Mouse (Mus musculus): Measurements from ENCODE around the gene Nus1. TPM values are rescaled to one million over a fixed set of nuclear protein-coding genes. Genes with fewer than 3 reads are reported as not detected.

Gene Nus1
- total RNA-seq (2018; cell fraction: chromatin; rRNA removed): 10 to 100 TPM; 21.0 to 66.6 (median 48.2) TPM
- 10 to 100 TPM; 48.6 to 84.1 (median 65.0) TPM for total RNA-seq (2018; cell fraction: cytosol; rRNA removed)
- total RNA-seq (2018; cell fraction: nucleus; rRNA removed): 10 to 100 TPM; 34.2 to 85.1 (median 52.7) TPM
- 44.4 to 79.7 TPM (median 58.4 TPM) in 3 replicates for polyA plus RNA-seq (2018)

GRCm38 (mm10) chr10:52417299-52417997, at the start of gene Nus1:
Gene Nus1, plus strand, starts transcription at chr10:52417547.
- H3K36me3 ChIP-seq (ENCODE audit: inconsistent target): no peaks in the 10 kb centered on the region
- WGBS (ENCODE audit: missing documents): under 1% methylated on average over 79 of the region's 79 CpGs
- peak within 1 kb of the TSS; percentile 70 for H3K27ac ChIP-seq
- peak within 1 kb of the TSS; percentile 79 for H3K4me3 ChIP-seq (ENCODE audit: inconsistent target)
- peaks cover 46% of the 10 kb centered on the region for H3K79me2 ChIP-seq (ENCODE audit: inconsistent target)

- Histone ChIP-seq H3K36me3 (ENCODE audit: inconsistent target) (no peaks in the 10 kb centered on the region), H3K27ac (no peak overlapping the region), H3K4me3 (ENCODE audit: inconsistent target) (no peak overlapping the region), H3K79me2 (ENCODE audit: inconsistent target) (peaks cover 50% of the 10 kb centered on the region)
- 96% methylated on average over 4 of the region's 4 CpGs for WGBS (ENCODE audit: missing documents)
Measured at GRCm38 (mm10) chr10:52368376-52368775, 49.0 kb upstream of the Nus1 start.

- peaks cover 92% of the 10 kb centered on the region for H3K79me2 ChIP-seq (ENCODE audit: inconsistent target)
- no peak overlapping the region for H3K4me3 ChIP-seq (ENCODE audit: inconsistent target)
- no peak overlapping the region for H3K27ac ChIP-seq
- no peaks in the 10 kb centered on the region for H3K36me3 ChIP-seq (ENCODE audit: inconsistent target)
- WGBS (ENCODE audit: missing documents): 100% methylated on average over 4 of the region's 4 CpGs
Measured at GRCm38 (mm10) chr10:52373834-52374233, 43.5 kb upstream of the Nus1 start.

- Histone ChIP-seq H3K4me3 (ENCODE audit: inconsistent target) (no peak overlapping the region), H3K27ac (no peak overlapping the region), H3K36me3 (ENCODE audit: inconsistent target) (no peaks in the 10 kb centered on the region), H3K79me2 (ENCODE audit: inconsistent target) (peaks cover 96% of the 10 kb centered on the region)
Measured at GRCm38 (mm10) chr10:52374651-52375050, 42.7 kb upstream of the Nus1 start.

GRCm38 (mm10) chr10:52376422-52376821, 40.9 kb upstream of the Nus1 start:
- H3K36me3 ChIP-seq (ENCODE audit: inconsistent target): no peaks in the 10 kb centered on the region
- no peak overlapping the region for H3K4me3 ChIP-seq (ENCODE audit: inconsistent target)
- 7% methylated on average over 2 of the region's 2 CpGs for WGBS (ENCODE audit: missing documents)
- H3K79me2 ChIP-seq (ENCODE audit: inconsistent target): peaks cover 99% of the 10 kb centered on the region
- H3K27ac ChIP-seq: no peak overlapping the region

- H3K79me2 ChIP-seq (ENCODE audit: inconsistent target): peaks cover 88% of the 10 kb centered on the region
- WGBS (ENCODE audit: missing documents): 100% methylated on average over 2 of the region's 2 CpGs
- H3K4me3 ChIP-seq (ENCODE audit: inconsistent target): no peak overlapping the region
- H3K36me3 ChIP-seq (ENCODE audit: inconsistent target): no peaks in the 10 kb centered on the region
- H3K27ac ChIP-seq: no peak overlapping the region
Measured at GRCm38 (mm10) chr10:52377813-52378212, 39.5 kb upstream of the Nus1 start.

- Histone ChIP-seq H3K36me3 (ENCODE audit: inconsistent target) (no peaks in the 10 kb centered on the region), H3K27ac (no peak overlapping the region), H3K4me3 (ENCODE audit: inconsistent target) (peak overlapping the region; percentile 85), H3K79me2 (ENCODE audit: inconsistent target) (peaks cover 53% of the 10 kb centered on the region)
- WGBS (ENCODE audit: missing documents): 1% methylated on average over 19 of the region's 19 CpGs
Measured at GRCm38 (mm10) chr10:52381321-52381801, 36.0 kb upstream of the Nus1 start.

- H3K4me3 ChIP-seq (ENCODE audit: inconsistent target): peak within 1 kb of the TSS; percentile 85
- 2% methylated on average over 51 of the region's 71 CpGs for WGBS (ENCODE audit: missing documents)
- H3K79me2 ChIP-seq (ENCODE audit: inconsistent target): peaks cover 46% of the 10 kb centered on the region
- H3K27ac ChIP-seq: peak within 1 kb of the TSS; percentile 87
- no peaks in the 10 kb centered on the region for H3K36me3 ChIP-seq (ENCODE audit: inconsistent target)
Measured at GRCm38 (mm10) chr10:52381845-52382591, 35.3 kb upstream of the Nus1 start, which contains the start of gene Gopc. Gene Gopc, minus strand, starts transcription at chr10:52382124.

- Histone ChIP-seq H3K4me3 (ENCODE audit: inconsistent target) (peak overlapping the region; percentile 51; the same call in 1 of the 2 replicates), H3K27ac (no peak overlapping the region), H3K79me2 (ENCODE audit: inconsistent target) (peaks cover 36% of the 10 kb centered on the region), H3K36me3 (ENCODE audit: inconsistent target) (no peaks in the 10 kb centered on the region)
- 86% methylated on average over 6 of the region's 6 CpGs for WGBS (ENCODE audit: missing documents)
Measured at GRCm38 (mm10) chr10:52383022-52383421, 34.3 kb upstream of the Nus1 start.

GRCm38 (mm10) chr10:52383522-52383921, 33.8 kb upstream of the Nus1 start:
- 60% methylated on average over 1 of the region's 1 CpGs for WGBS (ENCODE audit: missing documents)

GRCm38 (mm10) chr10:52384823-52385610, 32.3 kb upstream of the Nus1 start:
- Histone ChIP-seq H3K27ac (no peak overlapping the region), H3K36me3 (ENCODE audit: inconsistent target) (no peaks in the 10 kb centered on the region), H3K79me2 (ENCODE audit: inconsistent target) (peaks cover 16% of the 10 kb centered on the region), H3K4me3 (ENCODE audit: inconsistent target) (no peak overlapping the region)
- 82% methylated on average over 7 of the region's 8 CpGs for WGBS (ENCODE audit: missing documents)

More at GRCm38 (mm10) chr10:52383522-52383921, 33.8 kb upstream of the Nus1 start:
- Histone ChIP-seq H3K36me3 (ENCODE audit: inconsistent target) (no peaks in the 10 kb centered on the region), H3K79me2 (ENCODE audit: inconsistent target) (peaks cover 31% of the 10 kb centered on the region), H3K27ac (no peak overlapping the region), H3K4me3 (ENCODE audit: inconsistent target) (no peak overlapping the region)

- Histone ChIP-seq H3K4me3 (ENCODE audit: inconsistent target) (no peak overlapping the region), H3K79me2 (ENCODE audit: inconsistent target) (no peaks in the 10 kb centered on the region), H3K27ac (no peak overlapping the region), H3K36me3 (ENCODE audit: inconsistent target) (no peaks in the 10 kb centered on the region)
- 86% methylated on average over 4 of the region's 4 CpGs for WGBS (ENCODE audit: missing documents)
Measured at GRCm38 (mm10) chr10:52387192-52387591, 30.2 kb upstream of the Nus1 start.

GRCm38 (mm10) chr10:52388922-52389430, 28.4 kb upstream of the Nus1 start, which contains the start of gene Nepn:
Gene Nepn, plus strand, starts transcription at chr10:52388972.
- no peaks in the 10 kb centered on the region for H3K79me2 ChIP-seq (ENCODE audit: inconsistent target)
- no peaks in the 10 kb centered on the region for H3K36me3 ChIP-seq (ENCODE audit: inconsistent target)
- no peak within 1 kb of the TSS for H3K4me3 ChIP-seq (ENCODE audit: inconsistent target)
- no peak within 1 kb of the TSS for H3K27ac ChIP-seq
- WGBS (ENCODE audit: missing documents): 83% methylated on average over 5 of the region's 5 CpGs

- no peaks in the 10 kb centered on the region for H3K79me2 ChIP-seq (ENCODE audit: inconsistent target)
- WGBS (ENCODE audit: missing documents): 58% methylated on average over 3 of the region's 3 CpGs
- H3K4me3 ChIP-seq (ENCODE audit: inconsistent target): no peak overlapping the region
- H3K36me3 ChIP-seq (ENCODE audit: inconsistent target): no peaks in the 10 kb centered on the region
- H3K27ac ChIP-seq: no peak overlapping the region
Measured at GRCm38 (mm10) chr10:52389438-52389837, 27.9 kb upstream of the Nus1 start.
